Mouse (Mus musculus) kidney, adult 2 months (tissue): ENCODE data around the gene Zyg11b. TPM values are rescaled to one million over a fixed set of nuclear protein-coding genes. Genes with fewer than 3 reads are reported as not detected.

Experiments
- DNase-seq: peaks from one replicate; pipeline ENCODE4 v3.0.0; 2021
- H3K27ac ChIP-seq: fragments of 200-500 bp; 2 replicates; pipeline ENCODE4 v1.5.1; 2012; ENCODE audit warnings: low read depth, low read length, control low read depth, inconsistent platforms; ENCODE audit not compliant: insufficient read depth
- H3K27me3 ChIP-seq: fragments of 200-500 bp; replicated peaks from 2 replicates; pipeline ENCODE4 v1.6.1; 2012; ENCODE audit warnings: mild to moderate bottlenecking, moderate library complexity, low read length, inconsistent platforms; ENCODE audit not compliant: control insufficient read depth, insufficient read depth
- H3K36me3 ChIP-seq: fragments of 200-500 bp; 2 replicates; pipeline ENCODE4 v1.6.1; 2012; ENCODE audit warnings: mild to moderate bottlenecking, moderate library complexity, low read length, inconsistent platforms; ENCODE audit not compliant: control insufficient read depth, insufficient read depth
- H3K4me1 ChIP-seq: fragments of 200-500 bp; 2 replicates; pipeline ENCODE4 v1.6.1; 2011; ENCODE audit warnings: low read length; ENCODE audit not compliant: control insufficient read depth, insufficient read depth
- H3K4me3 ChIP-seq: fragments of 200-500 bp; 2 replicates; pipeline ENCODE4 v1.5.1; 2011; ENCODE audit warnings: mild to moderate bottlenecking, low read depth, low read length, control low read depth; ENCODE audit not compliant: insufficient read depth
- CTCF ChIP-seq: fragments of 200-500 bp; conservative IDR thresholded peaks from 2 replicates; pipeline ENCODE4 v1.5.1; 2011; ENCODE audit warnings: low read depth, mild to moderate bottlenecking, control low read depth, low read length, moderate library complexity, mixed read lengths; ENCODE audit not compliant: insufficient read depth, insufficient read length
- POLR2A ChIP-seq: fragments of 200-500 bp; IDR thresholded peaks from one replicate; pipeline ENCODE4 v1.6.1; 2011; ENCODE audit warnings: low read depth, low read length, control low read depth
- WGBS: fragments of 180-500 bp; shearing (Covaris S2); methylation state at CpG from one replicate; pipeline ENCODE4 v1.1.7; 2018; 5-methylcytosine and 5-hydroxymethylcytosine counted together
- polyA plus RNA-seq: library from polyadenylated mRNA; depleted of rRNA; stranded (reverse); fragments of >200 nt; gene quantifications from 2 replicates; pipeline ENCODE4 v1.2.3, GENCODE M21; 2012; rRNA removed

Gene Zyg11b
- polyA plus RNA-seq, 1 experiment: 9.5 TPM

DNA sequence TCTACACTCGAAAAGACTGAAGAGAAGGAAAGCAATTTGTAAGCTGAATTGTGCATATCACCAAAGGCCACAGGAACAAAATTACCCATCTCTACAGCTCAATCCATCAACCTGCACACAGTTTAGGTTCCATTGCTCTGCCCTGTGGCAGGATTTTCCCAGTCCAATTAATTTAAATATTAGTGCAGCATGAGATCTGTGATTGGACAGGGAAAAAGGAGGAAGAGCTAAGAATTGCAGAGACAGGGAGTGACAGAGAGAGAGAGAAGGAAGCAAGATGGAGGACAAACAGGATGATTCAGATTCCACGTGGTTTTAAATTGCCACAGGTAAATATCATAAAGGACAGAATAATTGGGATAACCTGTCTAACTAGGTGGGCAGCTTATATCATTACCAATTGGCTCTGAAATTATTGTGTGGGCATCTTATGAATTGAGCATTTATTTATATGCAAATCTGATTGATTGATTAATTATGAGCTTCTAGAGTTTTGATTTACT lies 108.0 kb downstream of the Zyg11b start:
- H3K4me3 ChIP-seq: no peak overlapping the region
- no peak overlapping the region for H3K27ac ChIP-seq
- TF ChIP-seq CTCF (no peak), POLR2A (no peak)
- H3K4me1 ChIP-seq: no peaks in the 10 kb centered on the region
- H3K27me3 ChIP-seq: no peaks in the 10 kb centered on the region
- no peak for DNase-seq
- no peaks in the 10 kb centered on the region for H3K36me3 ChIP-seq
- 75% methylated on average over 2 of the region's 2 CpGs for WGBS

DNA sequence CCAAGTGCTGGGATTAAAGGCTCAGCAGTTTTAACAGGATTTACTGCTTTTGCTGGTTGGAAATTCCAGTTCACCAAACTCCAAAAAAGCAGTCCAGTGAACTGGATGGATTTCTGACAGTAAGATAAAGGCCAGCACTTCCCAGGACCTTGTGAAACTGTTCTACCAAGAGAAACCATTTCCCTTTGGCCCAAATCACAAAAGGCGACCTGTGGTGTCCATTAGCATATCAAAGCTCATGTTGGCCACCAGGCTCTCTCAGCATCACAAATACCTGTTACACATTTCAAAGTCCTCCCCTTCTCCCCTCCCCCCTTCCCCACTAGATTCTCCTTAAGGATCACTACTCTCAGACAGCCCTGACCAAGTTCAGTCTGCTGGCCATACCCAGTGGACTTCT lies 118.6 kb downstream of the Zyg11b start:
- DNase-seq: no peak
- no peak for TF ChIP-seq POLR2A
- no peak for TF ChIP-seq CTCF
- 80% methylated on average over 1 of the region's 1 CpGs for WGBS
- no peaks in the 10 kb centered on the region for H3K27me3 ChIP-seq
- H3K27ac ChIP-seq: no peak overlapping the region
- H3K36me3 ChIP-seq: peaks cover 1% of the 10 kb centered on the region; the same call in 1 of the 2 replicates
- H3K4me3 ChIP-seq: no peak overlapping the region
- no peaks in the 10 kb centered on the region for H3K4me1 ChIP-seq

Other genes starting within 250 kb of the Zyg11b start
- gene Podn, start 204.7 kb downstream of the Zyg11b start, polyA plus RNA-seq: 29.8 and 30.4 TPM in 2 replicates
- 532 and 670 TPM in 2 replicates for gene Scp2, start 156.1 kb downstream of the Zyg11b start, polyA plus RNA-seq
- 220 and 261 TPM in 2 replicates for gene Echdc2, start 135.7 kb downstream of the Zyg11b start, polyA plus RNA-seq
- 0.11 and 0.19 TPM in 2 replicates for gene Zyg11a, start 83.0 kb downstream of the Zyg11b start, polyA plus RNA-seq
- gene Coa7, start 27.0 kb upstream of the Zyg11b start, polyA plus RNA-seq: 15.7 and 21.2 TPM in 2 replicates
- 0.25 TPM in 1 of 2 replicates, not detected in the other for gene Shisal2a, start 82.3 kb upstream of the Zyg11b start, polyA plus RNA-seq
- gene Gpx7, start 105.9 kb upstream of the Zyg11b start, polyA plus RNA-seq: 6.2 and 7.5 TPM in 2 replicates
- gene Tut4, start 158.3 kb upstream of the Zyg11b start, polyA plus RNA-seq: 23.7 and 28.8 TPM in 2 replicates